Mouse (Mus musculus) embryonic facial prominence, embryonic 14.5 days (tissue): Measurements from ENCODE around the gene Cplx3. TPM values are rescaled to one million over a fixed set of nuclear protein-coding genes. Genes with fewer than 3 reads are reported as not detected.

ENCODE experiments used
- ATAC-seq: fragments of 200-750 bp; cut with Nextera tagmentation; 2 replicates; pipeline ENCODE4 v1.8.0; 2017; ENCODE audit warnings: low read depth, moderate number of reproducible peaks, moderate TSS enrichment
- DNase-seq: peaks from one replicate; pipeline ENCODE4 v3.0.0-alpha.2; 2015; ENCODE audit warnings: low spot score
- H3K27ac ChIP-seq: fragments of 300-500 bp; sonication (generic); replicated peaks from 2 replicates; pipeline ENCODE4 v1.5.1; 2014; ENCODE audit warnings: low read depth, mild to moderate bottlenecking, low read length, moderate library complexity
- H3K27me3 ChIP-seq: fragments of 300-500 bp; sonication (generic); replicated peaks from 2 replicates; pipeline ENCODE4 v1.6.1; 2014; ENCODE audit warnings: low read length; ENCODE audit not compliant: control insufficient read depth, insufficient read depth
- H3K36me3 ChIP-seq: fragments of 300-500 bp; sonication (generic); 2 replicates; pipeline ENCODE4 v1.6.1; 2014; ENCODE audit warnings: low read length, mixed read lengths; ENCODE audit not compliant: control insufficient read depth, insufficient read depth
- H3K4me1 ChIP-seq: fragments of 300-500 bp; sonication (generic); 2 replicates; pipeline ENCODE4 v1.6.1; 2014; ENCODE audit warnings: antibody characterized with exemption, low read length; ENCODE audit not compliant: control insufficient read depth, insufficient read depth
- H3K4me2 ChIP-seq: fragments of 300-500 bp; sonication (generic); 2 replicates; pipeline ENCODE4 v1.6.1; 2014; ENCODE audit warnings: low read depth, mild to moderate bottlenecking, low read length, moderate library complexity, mixed read lengths
- H3K4me3 ChIP-seq: fragments of 300-500 bp; sonication (generic); 2 replicates; pipeline ENCODE4 v1.5.1; 2014; ENCODE audit warnings: low read depth, mild to moderate bottlenecking, low read length
- H3K9ac ChIP-seq: fragments of 300-500 bp; sonication (generic); 2 replicates; pipeline ENCODE4 v1.6.1; 2014; ENCODE audit warnings: low read depth, mild to moderate bottlenecking, low read length, moderate library complexity, mixed read lengths
- H3K9me3 ChIP-seq: fragments of 300-500 bp; sonication (generic); 2 replicates; pipeline ENCODE4 v1.6.1; 2016; ENCODE audit warnings: low read length; ENCODE audit not compliant: control insufficient read depth
- WGBS: fragments of 180-500 bp; shearing (Covaris S2); extraction: QIAGEN DNeasy Blood & Tissue Kit; methylation state at CpG from one replicate; pipeline ENCODE4 v1.1.7; 2014; 5-methylcytosine and 5-hydroxymethylcytosine counted together
- polyA plus RNA-seq: library from polyadenylated mRNA; unstranded; fragments of >200 nt; fragmentation: Nextera tagmentation; extraction: Ambion mirVana; gene quantifications from 2 replicates; pipeline ENCODE4 v1.2.1, GENCODE M21; 2014

Gene Cplx3
- polyA plus RNA-seq, 1 experiment from 2014 or later: not detected

- 65% methylated on average over 4 of the region's 4 CpGs for WGBS
- H3K9ac ChIP-seq: no peak overlapping the region
Measured at GRCm38 (mm10) chr9:57647286-57648108, 41.4 kb upstream of the Cplx3 start.

GRCm38 (mm10) chr9:57646551-57647103 lies 40.5 kb upstream of the Cplx3 start:
- ATAC-seq: no peak
- H3K4me3 ChIP-seq: no peak overlapping the region
- WGBS: 68% methylated on average over 12 of the region's 12 CpGs
- H3K36me3 ChIP-seq: 0 out of 2 replicates have a peak, but pooled peaks cover 7% of the 10 kb centered on the region
- H3K27me3 ChIP-seq: no peaks in the 10 kb centered on the region
- no peak overlapping the region for H3K27ac ChIP-seq
- H3K9me3 ChIP-seq: no peaks in the 10 kb centered on the region
- no peak for DNase-seq
- H3K4me2 ChIP-seq: no peak overlapping the region
- peaks cover 22% of the 10 kb centered on the region for H3K4me1 ChIP-seq
- H3K9ac ChIP-seq: no peak overlapping the region

More at GRCm38 (mm10) chr9:57647286-57648108, 41.4 kb upstream of the Cplx3 start:
- H3K27ac ChIP-seq: no peak overlapping the region
- no peak overlapping the region for H3K4me3 ChIP-seq
- no peak overlapping the region for H3K4me2 ChIP-seq
- no peaks in the 10 kb centered on the region for H3K27me3 ChIP-seq
- H3K36me3 ChIP-seq: no peaks in the 10 kb centered on the region
- H3K9me3 ChIP-seq: no peaks in the 10 kb centered on the region
- DNase-seq (no peak), ATAC-seq (no peak)
- peaks cover 22% of the 10 kb centered on the region for H3K4me1 ChIP-seq

- peak; percentile 92 for DNase-seq
- ATAC-seq: peak; percentile 91
- no peaks in the 10 kb centered on the region for H3K9me3 ChIP-seq
- H3K27me3 ChIP-seq: no peaks in the 10 kb centered on the region
- 0% methylated on average over 3 of the region's 85 CpGs for WGBS
- H3K27ac ChIP-seq: peak overlapping the region; percentile 93
- H3K4me1 ChIP-seq: peaks cover 26% of the 10 kb centered on the region
- 0 out of 2 replicates have a peak, but pooled peaks cover 7% of the 10 kb centered on the region for H3K36me3 ChIP-seq
- H3K9ac ChIP-seq: peak overlapping the region; percentile 96
- peak overlapping the region; percentile 84 for H3K4me3 ChIP-seq
- peak overlapping the region; percentile 83 for H3K4me2 ChIP-seq
Measured at GRCm38 (mm10) chr9:57644944-57645893, 39.1 kb upstream of the Cplx3 start.

- DNase-seq (no peak), ATAC-seq (no peak)
- H3K4me3 ChIP-seq: peak overlapping the region; percentile 84
- H3K36me3 ChIP-seq: 0 out of 2 replicates have a peak, but pooled peaks cover 7% of the 10 kb centered on the region
- WGBS: under 1% methylated on average over 18 of the region's 18 CpGs
- H3K4me2 ChIP-seq: peak overlapping the region; percentile 83
- peaks cover 33% of the 10 kb centered on the region for H3K4me1 ChIP-seq
- H3K27me3 ChIP-seq: no peaks in the 10 kb centered on the region
- H3K9me3 ChIP-seq: no peaks in the 10 kb centered on the region
- H3K27ac ChIP-seq: peak overlapping the region; percentile 93; the same call in 1 of the 2 replicates
- H3K9ac ChIP-seq: peak overlapping the region; percentile 96
Measured at GRCm38 (mm10) chr9:57644442-57644943, 38.4 kb upstream of the Cplx3 start.

- Histone ChIP-seq H3K4me3 (peak overlapping the region; percentile 84), H3K27ac (0 out of 2 replicates have a peak overlapping the region, but pooled peaks have one; percentile 13), H3K27me3 (no peaks in the 10 kb centered on the region), H3K9me3 (no peaks in the 10 kb centered on the region), H3K4me1 (peaks cover 40% of the 10 kb centered on the region), H3K4me2 (peak overlapping the region; percentile 83), H3K36me3 (0 out of 2 replicates have a peak, but pooled peaks cover 7% of the 10 kb centered on the region), H3K9ac (peak overlapping the region; percentile 96)
- ATAC-seq (no peak), DNase-seq (no peak)
- WGBS: 23% methylated on average over 7 of the region's 7 CpGs
Measured at GRCm38 (mm10) chr9:57643856-57644180, 37.7 kb upstream of the Cplx3 start.

GRCm38 (mm10) chr9:57643169-57643855 lies 37.2 kb upstream of the Cplx3 start:
- 57% methylated on average over 9 of the region's 9 CpGs for WGBS
- H3K36me3 ChIP-seq: 0 out of 2 replicates have a peak, but pooled peaks cover 7% of the 10 kb centered on the region
- no peak for ATAC-seq
- peak overlapping the region; percentile 83 for H3K4me2 ChIP-seq
- H3K9me3 ChIP-seq: no peaks in the 10 kb centered on the region
- peak overlapping the region; percentile 96 for H3K9ac ChIP-seq
- H3K27ac ChIP-seq: 0 out of 2 replicates have a peak overlapping the region, but pooled peaks have one; percentile 13
- no peaks in the 10 kb centered on the region for H3K27me3 ChIP-seq
- peaks cover 45% of the 10 kb centered on the region for H3K4me1 ChIP-seq
- H3K4me3 ChIP-seq: peak overlapping the region; percentile 84
- DNase-seq: no peak

GRCm38 (mm10) chr9:57641775-57642550 lies 35.9 kb upstream of the Cplx3 start:
- H3K4me1 ChIP-seq: peaks cover 53% of the 10 kb centered on the region
- no peak overlapping the region for H3K4me2 ChIP-seq
- ATAC-seq: no peak
- H3K4me3 ChIP-seq: no peak overlapping the region
- H3K9me3 ChIP-seq: no peaks in the 10 kb centered on the region
- H3K9ac ChIP-seq: no peak overlapping the region
- DNase-seq: no peak
- H3K36me3 ChIP-seq: 0 out of 2 replicates have a peak, but pooled peaks cover 7% of the 10 kb centered on the region
- H3K27ac ChIP-seq: no peak overlapping the region
- WGBS: 73% methylated on average over 13 of the region's 13 CpGs
- H3K27me3 ChIP-seq: no peaks in the 10 kb centered on the region
